Mouse (Mus musculus) MEL (cell line): ENCODE results near the gene Ccdc186. TPM values are rescaled to one million over a fixed set of nuclear protein-coding genes. Genes with fewer than 3 reads are reported as not detected.

Experiments
- DNase-seq: peaks from one replicate; pipeline ENCODE4 v3.0.0; 2011; ENCODE audit warnings: low read depth, low spot score
- H3K27ac ChIP-seq: 2 replicates; pipeline ENCODE4 v1.5.1; 2012; ENCODE audit warnings: low read depth, mild to moderate bottlenecking, control low read depth, low read length, moderate library complexity; ENCODE audit not compliant: control insufficient read depth
- H3K27me3 ChIP-seq, 2 experiments: fragments of 150-350 bp in 1 of 2; sonication (generic) in 1 of 2; 2 replicates each; pipeline ENCODE4 v1.6.1; 2012; ENCODE audit warnings: low read length in 2 of 2, mild to moderate bottlenecking in 2 of 2, improper control_type of control experiment in 1 of 2, moderate library complexity in 1 of 2; ENCODE audit not compliant: insufficient read depth in 2 of 2, control insufficient read depth in 1 of 2
- H3K36me3 ChIP-seq, 2 experiments: 2 replicates each; pipeline ENCODE4 v1.6.1; 2012 to 2014; ENCODE audit warnings: low read length in 2 of 2, improper control_type of control experiment in 1 of 2, inconsistent platforms in 1 of 2, mild to moderate bottlenecking in 1 of 2; ENCODE audit not compliant: insufficient read depth in 2 of 2, control insufficient read depth in 1 of 2
- H3K4me1 ChIP-seq, 2 experiments: fragments of 150-350 bp in 1 of 2; sonication (generic) in 1 of 2; 2 replicates each; pipeline ENCODE4 v1.6.1; 2012; ENCODE audit warnings: low read length in 2 of 2, improper control_type of control experiment in 1 of 2, mild to moderate bottlenecking in 1 of 2; ENCODE audit not compliant: insufficient read depth in 2 of 2, control insufficient read depth in 1 of 2
- H3K4me3 ChIP-seq, 2 experiments: fragments of 150-350 bp in 1 of 2; sonication (generic) in 1 of 2; 2 replicates each; pipeline ENCODE4 v1.5.1; 2012; ENCODE audit warnings: low read depth in 2 of 2, low read length in 2 of 2, mild to moderate bottlenecking in 2 of 2, moderate library complexity in 2 of 2, control low read depth in 1 of 2, improper control_type of control experiment in 1 of 2; ENCODE audit not compliant: control insufficient read depth in 1 of 2, insufficient read depth in 1 of 2
- H3K79me2 ChIP-seq: 2 replicates; pipeline ENCODE4 v1.6.1; 2012; ENCODE audit warnings: mild to moderate bottlenecking, low read length, moderate library complexity; ENCODE audit not compliant: control insufficient read depth, poor library complexity, insufficient read depth
- H3K9ac ChIP-seq: 2 replicates; pipeline ENCODE4 v1.6.1; 2012; ENCODE audit warnings: low read depth, mild to moderate bottlenecking, control low read depth, low read length, moderate library complexity; ENCODE audit not compliant: control insufficient read depth, poor library complexity, severe bottlenecking
- H3K9me3 ChIP-seq: fragments of 150-350 bp; sonication (generic); replicated peaks from 2 replicates; pipeline ENCODE4 v1.6.1; 2012; ENCODE audit warnings: mild to moderate bottlenecking, low read length, improper control_type of control experiment, moderate library complexity; ENCODE audit not compliant: insufficient read depth
- BHLHE40 ChIP-seq: IDR thresholded peaks from 2 replicates; pipeline ENCODE4 v1.6.1; 2012; ENCODE audit warnings: low read depth, mild to moderate bottlenecking, inconsistent platforms, low read length, improper control_type of control experiment, borderline replicate concordance
- CHD1 ChIP-seq: IDR thresholded peaks from 2 replicates; pipeline ENCODE4 v1.6.1; 2012; ENCODE audit warnings: low read depth, mild to moderate bottlenecking, inconsistent platforms, low read length, improper control_type of control experiment
- CTCF ChIP-seq, 3 experiments: IDR thresholded peaks in 2 of 3; conservative IDR thresholded peaks in 1 of 3; 2 replicates each; pipeline ENCODE4 v1.5.1; 2011 to 2012; ENCODE audit warnings: low read length in 3 of 3, low read depth in 2 of 3, mild to moderate bottlenecking in 2 of 3, improper control_type of control experiment in 1 of 3, inconsistent platforms in 1 of 3, mixed read lengths in 1 of 3, moderate library complexity in 1 of 3; ENCODE audit not compliant: control insufficient read depth in 1 of 3, insufficient read depth in 1 of 3, poor library complexity in 1 of 3, severe bottlenecking in 1 of 3
- ETS1 ChIP-seq: IDR thresholded peaks from 2 replicates; pipeline ENCODE4 v1.6.1; 2012; ENCODE audit warnings: low read depth, mild to moderate bottlenecking, inconsistent platforms, low read length, improper control_type of control experiment, moderate library complexity
- GABPA ChIP-seq: IDR thresholded peaks from 2 replicates; pipeline ENCODE4 v1.6.1; 2012; ENCODE audit warnings: low read depth, mild to moderate bottlenecking, inconsistent platforms, low read length, improper control_type of control experiment, moderate library complexity
- GATA1 ChIP-seq: IDR thresholded peaks from 2 replicates; pipeline ENCODE4 v1.6.1; 2011; ENCODE audit warnings: low read depth, low read length, improper control_type of control experiment
- HCFC1 ChIP-seq: IDR thresholded peaks from 2 replicates; pipeline ENCODE4 v1.6.1; 2012; ENCODE audit warnings: low read depth, mild to moderate bottlenecking, inconsistent platforms, low read length, improper control_type of control experiment, moderate library complexity
- KAT2A ChIP-seq: conservative IDR thresholded peaks from 2 replicates; pipeline ENCODE4 v1.6.1; 2012; ENCODE audit warnings: low read depth, low read length, improper control_type of control experiment, inconsistent platforms
- MAFK ChIP-seq: IDR thresholded peaks from 2 replicates; pipeline ENCODE4 v1.6.1; 2011; ENCODE audit warnings: low read depth, mild to moderate bottlenecking, low read length, improper control_type of control experiment, borderline replicate concordance
- MEF2A ChIP-seq: IDR thresholded peaks from 2 replicates; pipeline ENCODE4 v1.6.1; 2014; ENCODE audit warnings: low read depth, mild to moderate bottlenecking, inconsistent platforms, low read length, improper control_type of control experiment; ENCODE audit not compliant: poor library complexity, insufficient replicate concordance, severe bottlenecking; ENCODE audit errors: extremely low read depth
- MXI1 ChIP-seq: IDR thresholded peaks from 2 replicates; pipeline ENCODE4 v1.6.1; 2011; ENCODE audit warnings: mild to moderate bottlenecking, low read depth, low read length, improper control_type of control experiment
- MYB ChIP-seq: IDR thresholded peaks from 2 replicates; pipeline ENCODE4 v1.6.1; 2011; ENCODE audit warnings: mild to moderate bottlenecking, low read depth, low read length, improper control_type of control experiment
- MYC ChIP-seq: IDR thresholded peaks from 2 replicates; pipeline ENCODE4 v1.6.1; 2011; ENCODE audit warnings: low read depth, mild to moderate bottlenecking, low read length, improper control_type of control experiment, moderate library complexity
- NELFE ChIP-seq: IDR thresholded peaks from 2 replicates; pipeline ENCODE4 v1.6.1; 2011; ENCODE audit warnings: low read depth, low read length, improper control_type of control experiment
- NRF1 ChIP-seq: IDR thresholded peaks from 2 replicates; pipeline ENCODE4 v1.6.1; 2014; ENCODE audit warnings: low read depth, mild to moderate bottlenecking, inconsistent platforms, low read length, improper control_type of control experiment, moderate library complexity; ENCODE audit not compliant: poor library complexity, insufficient read depth, severe bottlenecking
- POLR2A ChIP-seq, 2 experiments: IDR thresholded peaks; 2 replicates each; pipeline ENCODE4 v1.6.1; 2011 to 2012; ENCODE audit warnings: low read length in 2 of 2, mild to moderate bottlenecking in 2 of 2, control low read depth in 1 of 2, improper control_type of control experiment in 1 of 2, low read depth in 1 of 2, moderate library complexity in 1 of 2; ENCODE audit not compliant: control insufficient read depth in 1 of 2, insufficient read depth in 1 of 2, poor library complexity in 1 of 2
- POLR2AphosphoS2 ChIP-seq: IDR thresholded peaks from 2 replicates; pipeline ENCODE4 v1.6.1; 2011; ENCODE audit warnings: low read length, improper control_type of control experiment
- RAD21 ChIP-seq: IDR thresholded peaks from 2 replicates; pipeline ENCODE4 v1.6.1; 2011; ENCODE audit warnings: mild to moderate bottlenecking, low read depth, low read length, improper control_type of control experiment
- RCOR1 ChIP-seq: IDR thresholded peaks from 2 replicates; pipeline ENCODE4 v1.6.1; 2012; ENCODE audit warnings: low read depth, mild to moderate bottlenecking, inconsistent platforms, low read length, improper control_type of control experiment
- SMC3 ChIP-seq: IDR thresholded peaks from 2 replicates; pipeline ENCODE4 v1.6.1; 2011; ENCODE audit warnings: low read depth, low read length, improper control_type of control experiment
- TBP ChIP-seq: IDR thresholded peaks from 2 replicates; pipeline ENCODE4 v1.8.0; 2011; ENCODE audit warnings: low read depth, low read length, improper control_type of control experiment
- USF1 ChIP-seq: IDR thresholded peaks from 2 replicates; pipeline ENCODE4 v1.6.1; 2014; ENCODE audit warnings: low read depth, mild to moderate bottlenecking, inconsistent platforms, low read length, improper control_type of control experiment, moderate library complexity
- USF2 ChIP-seq, 2 experiments: IDR thresholded peaks; 2 replicates each; pipeline ENCODE4 v1.6.1; 2011 to 2012; ENCODE audit warnings: improper control_type of control experiment in 2 of 2, low read length in 2 of 2, borderline replicate concordance in 1 of 2, inconsistent platforms in 1 of 2, low read depth in 1 of 2, mild to moderate bottlenecking in 1 of 2; ENCODE audit not compliant: insufficient read depth in 1 of 2
- ZKSCAN1 ChIP-seq: IDR thresholded peaks from 2 replicates; pipeline ENCODE4 v1.6.1; 2012; ENCODE audit warnings: low read depth, mild to moderate bottlenecking, inconsistent platforms, low read length, improper control_type of control experiment, moderate library complexity
- ZMIZ1 ChIP-seq: IDR thresholded peaks from 2 replicates; pipeline ENCODE4 v1.6.1; 2012; ENCODE audit warnings: low read depth, mild to moderate bottlenecking, inconsistent platforms, low read length, improper control_type of control experiment, moderate library complexity
- polyA plus RNA-seq, 2 experiments: library from polyadenylated mRNA; stranded (reverse) in 1 of 2; unstranded in 1 of 2; fragments of >175 nt in 1 of 2; fragments of >200 nt in 1 of 2; gene quantifications; 2 replicates each; pipeline versions ENCODE4 v1.2.1 to v1.2.4; 2012; ENCODE audit warnings: low replicate concordance in 2 of 2, low read depth in 1 of 2; ENCODE audit not compliant: insufficient read length in 2 of 2, insufficient read depth in 1 of 2, missing spikeins in 1 of 2
- total RNA-seq: library from RNA; depleted of rRNA; stranded (reverse); fragments of 300-350 nt; gene quantifications from 2 replicates; pipeline ENCODE4 v1.2.3, GENCODE M21; 2012

The Ccdc186 gene
- total and polyA plus RNA-seq, 3 experiments = 7.9 to 72.2 (median 21.9) TPM

- H3K4me1 ChIP-seq = no peaks in the 10 kb centered on the region
- no peaks in the 10 kb centered on the region for H3K9me3 ChIP-seq
- H3K9ac ChIP-seq = no peak overlapping the region
- H3K79me2 ChIP-seq = no peaks in the 10 kb centered on the region
- H3K27ac ChIP-seq = no peak overlapping the region
- peaks cover 22 to 45% of the 10 kb centered on the region in 2 experiments for H3K27me3 ChIP-seq
- H3K36me3 ChIP-seq = no peaks in the 10 kb centered on the region
- no peak overlapping the region for H3K4me3 ChIP-seq
- TF ChIP-seq TBP = no peak
- no peak for TF ChIP-seq CHD1
- TF ChIP-seq RAD21 = no peak
- no peak for TF ChIP-seq MYB
- TF ChIP-seq GATA1 = no peak
- TF ChIP-seq KAT2A = no peak
- no peak for TF ChIP-seq NRF1
- no peak for TF ChIP-seq MYC
- TF ChIP-seq ZMIZ1 = no peak
- TF ChIP-seq NELFE = no peak
- TF ChIP-seq MAFK = no peak
- TF ChIP-seq MEF2A = no peak
- no peak for TF ChIP-seq MXI1
- TF ChIP-seq USF2 (IDR thresholded peaks at IDR 0.05; ENCODE audit: borderline replicate concordance in 1 of 2, insufficient read depth in 1 of 2, low read depth in 1 of 2, low read length in 2 of 2) = no peak
- TF ChIP-seq POLR2A (IDR thresholded peaks at IDR 0.05; ENCODE audit: control insufficient read depth in 1 of 2, insufficient read depth in 1 of 2, low read depth in 1 of 2, low read length in 2 of 2, poor library complexity in 1 of 2) = no peak
- TF ChIP-seq HCFC1 = no peak
- no peak for TF ChIP-seq USF1
- TF ChIP-seq, all 39 proteins: peak for 0
- no peak for DNase-seq
Observed at GRCm38 (mm10) chr19:56828305-56828704, 6.3 kb upstream of the Ccdc186 start.

- no peaks in the 10 kb centered on the region for H3K9me3 ChIP-seq
- peaks cover 17 to 37% of the 10 kb centered on the region in 2 experiments for H3K27me3 ChIP-seq
- TF ChIP-seq MEF2A = no peak
- TF ChIP-seq RCOR1 = no peak
- TF ChIP-seq KAT2A = no peak
- TF ChIP-seq ETS1 = no peak
- no peak for TF ChIP-seq CTCF (IDR thresholded peaks at IDR 0.05 in 2 of 3, conservative IDR thresholded peaks at IDR 0.05 in 1 of 3; ENCODE audit: control insufficient read depth in 1 of 3, insufficient read depth in 1 of 3, low read depth in 2 of 3, low read length in 3 of 3, poor library complexity in 1 of 3, severe bottlenecking in 1 of 3)
- TF ChIP-seq CHD1 = no peak
- no peak for TF ChIP-seq SMC3
- no peak for TF ChIP-seq GABPA
- TF ChIP-seq MYB = no peak
- no peak for TF ChIP-seq POLR2AphosphoS2
- no peak for TF ChIP-seq BHLHE40
- no peak for TF ChIP-seq USF2 (IDR thresholded peaks at IDR 0.05; ENCODE audit: borderline replicate concordance in 1 of 2, insufficient read depth in 1 of 2, low read depth in 1 of 2, low read length in 2 of 2)
- TF ChIP-seq ZMIZ1 = no peak
- no peak for TF ChIP-seq USF1
- TF ChIP-seq ZKSCAN1 = no peak
- TF ChIP-seq MAFK = no peak
- peaks cover 0 to 2% of the 10 kb centered on the region in 2 experiments; a peak in 1 of 4 replicates for H3K36me3 ChIP-seq
- no peak for DNase-seq
- H3K27ac ChIP-seq = no peak within 1 kb of the TSS
- peaks cover 8% of the 10 kb centered on the region for H3K79me2 ChIP-seq
- H3K4me3 ChIP-seq = no peak within 1 kb of the TSS
- H3K4me1 ChIP-seq = no peaks in the 10 kb centered on the region
- H3K9ac ChIP-seq = no peak within 1 kb of the TSS
Observed at GRCm38 (mm10) chr19:56826047-56826631, 4.1 kb upstream of the Ccdc186 start, which contains the start of gene Tdrd1. Gene Tdrd1 (plus strand): TSS chr19:56826209.
